Mouse (Mus musculus) lung, postnatal 0 days (tissue): ENCODE data around the gene Gm21987.

Source experiments
- CTCF ChIP-seq: IDR thresholded peaks from 2 replicates; pipeline ENCODE4 v1.5.1; 2016; ENCODE audit warnings: antibody characterized with exemption, mild to moderate bottlenecking
- EP300 ChIP-seq: IDR thresholded peaks from 2 replicates; pipeline ENCODE4 v1.6.1; 2016; ENCODE audit warnings: antibody characterized with exemption, mild to moderate bottlenecking, control low read depth

- TF ChIP-seq CTCF, result no peak
- TF ChIP-seq EP300, result no peak
Measured at GRCm38 (mm10) chr16:38352851-38353250, 6.0 kb downstream of the Gm21987 start.
